Mouse (Mus musculus) forebrain, embryonic 11.5 days (tissue): ENCODE data around the gene Sft2d1. TPM values are rescaled to one million over a fixed set of nuclear protein-coding genes. Genes with fewer than 3 reads are reported as not detected.

ENCODE experiments used
- ATAC-seq: fragments of 200-750 bp; cut with Nextera tagmentation; replicated peaks from 2 replicates; pipeline ENCODE4 v1.8.0; 2017; ENCODE audit warnings: moderate TSS enrichment; ENCODE audit not compliant: low FRiP score
- DNase-seq: peaks from one replicate; pipeline ENCODE4 v3.0.0-alpha.2; 2017; ENCODE audit warnings: low spot score
- H3K27ac ChIP-seq: fragments of 300-500 bp; sonication (generic); 2 replicates; pipeline ENCODE4 v1.5.1; 2014; ENCODE audit warnings: low read depth, low read length
- H3K27me3 ChIP-seq: fragments of 300-500 bp; sonication (generic); 2 replicates; pipeline ENCODE4 v1.6.1; 2014; ENCODE audit warnings: mild to moderate bottlenecking, low read length, mixed read lengths; ENCODE audit not compliant: control insufficient read depth, insufficient read depth
- H3K36me3 ChIP-seq: fragments of 300-500 bp; sonication (generic); 2 replicates; pipeline ENCODE4 v1.6.1; 2014; ENCODE audit warnings: mild to moderate bottlenecking, low read length, moderate library complexity, mixed read lengths; ENCODE audit not compliant: control insufficient read depth, insufficient read depth
- H3K4me1 ChIP-seq: fragments of 300-500 bp; sonication (generic); replicated peaks from 2 replicates; pipeline ENCODE4 v1.6.1; 2014; ENCODE audit warnings: low read length, mixed read lengths; ENCODE audit not compliant: control insufficient read depth, insufficient read depth
- H3K4me2 ChIP-seq: fragments of 300-500 bp; sonication (generic); 2 replicates; pipeline ENCODE4 v1.6.1; 2014; ENCODE audit warnings: low read depth, mild to moderate bottlenecking, low read length, moderate library complexity, mixed read lengths; ENCODE audit not compliant: severe bottlenecking
- H3K4me3 ChIP-seq: fragments of 300-500 bp; sonication (generic); 2 replicates; pipeline ENCODE4 v1.5.1; 2014; ENCODE audit warnings: low read depth, low read length
- H3K9ac ChIP-seq: fragments of 300-500 bp; sonication (generic); 2 replicates; pipeline ENCODE4 v1.6.1; 2014; ENCODE audit warnings: low read length
- H3K9me3 ChIP-seq: fragments of 300-500 bp; sonication (generic); 2 replicates; pipeline ENCODE4 v1.6.1; 2016; ENCODE audit warnings: low read length, mixed read lengths; ENCODE audit not compliant: control insufficient read depth
- WGBS: fragments of 180-500 bp; shearing (Covaris S2); extraction: QIAGEN DNeasy Blood & Tissue Kit; methylation state at CpG from one replicate; pipeline ENCODE4 v1.1.7; 2014; 5-methylcytosine and 5-hydroxymethylcytosine counted together
- polyA plus RNA-seq: library from polyadenylated mRNA; unstranded; fragments of >200 nt; fragmentation: Nextera tagmentation; extraction: Ambion mirVana; gene quantifications from 2 replicates; pipeline ENCODE4 v1.2.1, GENCODE M21; 2014

Gene Sft2d1
- polyA plus RNA-seq, 1 experiment from 2014 or later, result 54.8 TPM

DNA sequence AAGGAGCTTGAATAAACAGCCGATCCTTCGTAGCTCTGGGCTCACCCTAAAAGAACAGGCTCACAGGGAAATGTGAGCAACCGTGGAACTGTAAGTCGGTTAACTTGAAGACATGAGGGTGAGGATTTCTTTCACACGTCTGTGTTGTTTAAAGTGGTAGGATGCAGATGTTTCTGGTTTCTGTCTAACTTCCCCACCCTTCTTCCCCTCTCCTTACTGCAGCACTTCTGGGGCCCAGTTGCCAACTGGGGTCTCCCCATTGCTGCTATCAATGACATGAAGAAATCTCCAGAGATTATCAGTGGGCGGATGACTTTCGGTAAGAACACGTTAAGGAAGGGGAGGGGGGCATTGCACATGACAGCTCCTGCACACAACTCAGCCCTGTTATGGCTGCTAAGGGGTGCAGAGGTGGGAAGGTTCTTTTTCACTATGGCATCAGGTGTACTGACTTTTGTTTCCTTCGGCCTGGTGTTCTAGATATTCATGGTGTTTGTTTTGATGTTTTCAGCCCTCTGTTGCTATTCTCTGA, 14.5 kb upstream of the Sft2d1 start:
- no peaks in the 10 kb centered on the region for H3K4me1 ChIP-seq
- 92% methylated on average over 9 of the region's 9 CpGs for WGBS
- H3K27me3 ChIP-seq, result no peaks in the 10 kb centered on the region
- H3K4me3 ChIP-seq, result no peak overlapping the region
- no peak overlapping the region for H3K9ac ChIP-seq
- H3K36me3 ChIP-seq, result no peaks in the 10 kb centered on the region
- no peak overlapping the region for H3K4me2 ChIP-seq
- DNase-seq (no peak), ATAC-seq (no peak)
- H3K27ac ChIP-seq, result no peak overlapping the region
- no peaks in the 10 kb centered on the region for H3K9me3 ChIP-seq

- WGBS, result 86% methylated on average over 5 of the region's 5 CpGs
- ATAC-seq (no peak), DNase-seq (no peak)
These were observed 13.2 kb upstream of the Sft2d1 start for GRCm38 (mm10) chr17:8297746-8298145.

DNA sequence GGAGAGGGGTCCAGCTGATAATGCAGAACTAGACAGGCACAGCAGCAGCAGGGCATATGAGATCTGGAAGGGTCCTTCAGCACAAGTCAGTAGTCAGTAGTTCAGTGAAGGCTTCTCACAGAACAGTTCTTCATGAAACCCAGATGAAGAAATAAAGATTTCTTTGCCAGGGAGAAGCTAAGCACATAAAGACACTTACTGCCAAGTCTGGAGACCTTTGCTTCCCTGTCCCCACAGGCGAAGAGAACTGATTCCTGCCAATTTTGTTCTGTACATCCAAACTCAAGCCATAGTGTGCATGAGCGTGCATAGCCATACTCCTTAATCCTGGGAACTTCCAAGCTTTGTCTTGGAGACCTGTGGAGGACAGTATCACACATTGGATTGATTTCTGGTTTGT, 12.6 kb upstream of the Sft2d1 start:
- no peaks in the 10 kb centered on the region for H3K27me3 ChIP-seq
- no peak for DNase-seq
- no peaks in the 10 kb centered on the region for H3K4me1 ChIP-seq
- WGBS, result 92% methylated on average over 2 of the region's 2 CpGs
- ATAC-seq, result no peak
- no peak overlapping the region for H3K4me2 ChIP-seq
- no peaks in the 10 kb centered on the region for H3K36me3 ChIP-seq
- no peaks in the 10 kb centered on the region for H3K9me3 ChIP-seq
- no peak overlapping the region for H3K27ac ChIP-seq
- H3K4me3 ChIP-seq, result no peak overlapping the region
- no peak overlapping the region for H3K9ac ChIP-seq

More at GRCm38 (mm10) chr17:8297746-8298145, 13.2 kb upstream of the Sft2d1 start:
- no peak overlapping the region for H3K4me3 ChIP-seq
- H3K27ac ChIP-seq, result no peak overlapping the region
- H3K9me3 ChIP-seq, result no peaks in the 10 kb centered on the region
- H3K9ac ChIP-seq, result no peak overlapping the region
- H3K27me3 ChIP-seq, result no peaks in the 10 kb centered on the region
- H3K4me2 ChIP-seq, result no peak overlapping the region
- no peaks in the 10 kb centered on the region for H3K36me3 ChIP-seq
- no peaks in the 10 kb centered on the region for H3K4me1 ChIP-seq

DNA sequence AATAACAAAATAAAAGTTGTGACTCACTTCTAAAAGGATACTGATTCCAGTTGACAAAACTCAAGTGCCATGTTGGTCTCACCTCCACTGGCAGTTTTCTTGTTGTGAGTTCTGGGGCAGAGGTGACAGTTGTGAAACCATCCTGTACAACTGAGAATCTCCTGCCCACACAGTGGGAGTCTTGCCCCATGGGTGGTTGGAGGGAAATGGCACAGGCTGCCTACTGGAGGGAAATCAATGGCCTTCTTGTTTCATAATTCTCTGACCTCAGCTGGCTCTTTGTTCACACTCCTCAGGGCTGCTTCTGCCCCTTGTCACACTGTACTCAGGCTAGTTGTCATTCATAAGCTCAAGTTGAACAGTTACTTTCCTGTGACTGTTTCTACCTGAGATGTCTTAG, 11.4 kb upstream of the Sft2d1 start:
- no peak overlapping the region for H3K4me3 ChIP-seq
- H3K27ac ChIP-seq, result no peak overlapping the region
- no peaks in the 10 kb centered on the region for H3K9me3 ChIP-seq
- no peaks in the 10 kb centered on the region for H3K36me3 ChIP-seq
- no peak for DNase-seq
- no peak overlapping the region for H3K4me2 ChIP-seq
- H3K27me3 ChIP-seq, result no peaks in the 10 kb centered on the region
- no peak for ATAC-seq
- no peaks in the 10 kb centered on the region for H3K4me1 ChIP-seq
- H3K9ac ChIP-seq, result no peak overlapping the region

- no peak overlapping the region for H3K4me3 ChIP-seq
- ATAC-seq (no peak), DNase-seq (no peak)
- H3K9ac ChIP-seq, result no peak overlapping the region
- H3K36me3 ChIP-seq, result no peaks in the 10 kb centered on the region
- no peaks in the 10 kb centered on the region for H3K9me3 ChIP-seq
- no peak overlapping the region for H3K4me2 ChIP-seq
- WGBS, result 77% methylated on average over 4 of the region's 4 CpGs
- H3K27ac ChIP-seq, result no peak overlapping the region
- no peaks in the 10 kb centered on the region for H3K27me3 ChIP-seq
- no peaks in the 10 kb centered on the region for H3K4me1 ChIP-seq
These were observed 9.4 kb upstream of the Sft2d1 start for GRCm38 (mm10) chr17:8301515-8301914.

DNA sequence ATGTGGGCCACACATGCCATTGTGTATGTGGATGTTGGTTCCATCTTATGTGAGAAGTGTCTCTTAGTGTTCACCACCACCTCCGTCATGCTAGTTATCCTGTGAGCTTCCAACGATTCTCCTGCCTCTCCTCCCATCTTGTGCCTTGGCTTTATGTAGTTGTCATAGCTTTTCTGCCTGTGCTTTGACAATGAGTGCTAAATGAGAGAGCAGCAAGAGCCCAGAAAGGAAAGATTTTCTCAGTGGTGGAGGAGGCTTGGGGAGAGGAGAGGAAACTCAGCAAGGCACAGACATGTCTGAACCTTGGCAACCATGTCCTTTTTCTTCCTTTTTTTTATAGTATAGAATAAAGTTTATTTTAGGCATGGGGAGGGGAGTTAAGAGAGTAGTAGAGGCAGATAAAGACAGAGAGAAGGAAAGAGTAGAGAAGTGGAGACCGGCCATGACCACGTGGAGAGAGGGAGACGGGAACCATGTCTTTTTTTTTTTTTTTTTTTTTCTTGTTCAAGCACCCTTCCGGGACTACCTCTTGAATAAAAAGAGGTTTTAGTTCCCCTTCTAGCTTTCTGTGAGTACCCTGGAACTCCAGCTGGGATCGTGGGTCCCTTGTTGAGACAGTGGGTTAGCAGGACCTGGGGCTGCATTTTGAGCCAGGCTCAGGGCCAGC, 8.0 kb upstream of the Sft2d1 start:
- no peak for DNase-seq
- Histone ChIP-seq H3K27ac (no peak overlapping the region), H3K9ac (no peak overlapping the region), H3K36me3 (no peaks in the 10 kb centered on the region), H3K9me3 (no peaks in the 10 kb centered on the region), H3K27me3 (no peaks in the 10 kb centered on the region), H3K4me2 (no peak overlapping the region), H3K4me1 (no peaks in the 10 kb centered on the region), H3K4me3 (no peak overlapping the region)
- 74% methylated on average over 7 of the region's 7 CpGs for WGBS
- ATAC-seq, result no peak

GRCm38 (mm10) chr17:8303671-8304070, 7.2 kb upstream of the Sft2d1 start:
- no peak for DNase-seq

DNA sequence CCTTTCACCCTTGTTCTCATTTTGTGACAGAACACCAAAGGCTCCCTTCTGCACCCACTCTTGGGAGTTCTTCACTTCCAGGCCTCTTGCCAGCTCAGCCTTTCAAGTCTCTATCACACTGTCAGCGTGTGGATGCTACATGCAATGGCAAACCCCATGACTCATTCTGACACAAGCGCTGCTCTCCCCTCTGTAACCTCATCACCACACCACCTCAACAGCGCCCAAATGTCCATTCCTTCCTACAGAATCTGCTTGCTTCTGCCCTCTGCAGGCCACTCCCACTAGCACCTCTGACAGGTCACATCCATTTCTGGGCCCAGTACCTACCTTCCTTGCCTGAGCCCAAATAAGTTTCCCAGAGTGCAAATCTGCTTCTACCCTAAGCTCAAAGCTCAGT, 5.1 kb upstream of the Sft2d1 start:
- Histone ChIP-seq H3K4me3 (no peak overlapping the region), H3K27me3 (no peaks in the 10 kb centered on the region), H3K9ac (no peak overlapping the region), H3K4me2 (no peak overlapping the region), H3K36me3 (no peaks in the 10 kb centered on the region), H3K27ac (no peak overlapping the region), H3K4me1 (no peaks in the 10 kb centered on the region), H3K9me3 (no peaks in the 10 kb centered on the region)
- DNase-seq (no peak), ATAC-seq (no peak)
- WGBS, result 33% methylated on average over 3 of the region's 3 CpGs

More at GRCm38 (mm10) chr17:8303671-8304070, 7.2 kb upstream of the Sft2d1 start:
- no peak for ATAC-seq
- H3K4me1 ChIP-seq, result no peaks in the 10 kb centered on the region
- H3K36me3 ChIP-seq, result no peaks in the 10 kb centered on the region
- H3K4me2 ChIP-seq, result no peak overlapping the region
- no peak overlapping the region for H3K4me3 ChIP-seq
- 67% methylated on average over 5 of the region's 5 CpGs for WGBS
- no peaks in the 10 kb centered on the region for H3K9me3 ChIP-seq
- H3K27ac ChIP-seq, result no peak overlapping the region
- H3K27me3 ChIP-seq, result no peaks in the 10 kb centered on the region
- no peak overlapping the region for H3K9ac ChIP-seq

- Histone ChIP-seq H3K9me3 (no peaks in the 10 kb centered on the region), H3K27ac (no peak overlapping the region), H3K4me3 (peak overlapping the region; percentile 77), H3K36me3 (no peaks in the 10 kb centered on the region), H3K9ac (peak overlapping the region; percentile 21), H3K4me1 (peaks cover 3% of the 10 kb centered on the region), H3K27me3 (no peaks in the 10 kb centered on the region), H3K4me2 (peak overlapping the region; percentile 68)
- no peak for DNase-seq
- 64% methylated on average over 3 of the region's 3 CpGs for WGBS
- ATAC-seq, result no peak
These were observed 849 bp downstream of the Sft2d1 start for GRCm38 (mm10) chr17:8311751-8312150.
